Mouse (Mus musculus): ENCODE data around the gene Tmem248. TPM values are rescaled to one million over a fixed set of nuclear protein-coding genes. Genes with fewer than 3 reads are reported as not detected.

The Tmem248 gene
- total and polyA plus RNA-seq, 3 experiments = 72.1 to 82.9 (median 80.9) TPM

GRCm38 (mm10) chr5:130275509-130275908, 58.6 kb downstream of the Tmem248 start:
- TF ChIP-seq MEF2A (IDR thresholded peaks at IDR 0.05; ENCODE audit: borderline replicate concordance, low read depth, low read length) (no peak), MAFK (IDR thresholded peaks at IDR 0.05; ENCODE audit: insufficient replicate concordance, low read length) (no peak), CHD1 (IDR thresholded peaks at IDR 0.05; ENCODE audit: low read depth, low read length) (no peak), UBTF (IDR thresholded peaks at IDR 0.05; ENCODE audit: low read depth, low read length) (no peak), GABPA (IDR thresholded peaks at IDR 0.05; ENCODE audit: insufficient replicate concordance, low read depth, low read length) (no peak), HCFC1 (IDR thresholded peaks at IDR 0.05; ENCODE audit: low read depth, low read length) (no peak), MYC (IDR thresholded peaks at IDR 0.05; ENCODE audit: low read depth, low read length) (no peak), TCF12 (IDR thresholded peaks at IDR 0.05; ENCODE audit: low read depth, low read length) (no peak), SIN3A (IDR thresholded peaks at IDR 0.05; ENCODE audit: low read length) (no peak), BHLHE40 (IDR thresholded peaks at IDR 0.05; ENCODE audit: low read depth, low read length) (no peak), JUND (conservative IDR thresholded peaks at IDR 0.05; ENCODE audit: low read depth, low read length) (no peak), SMC3 (IDR thresholded peaks at IDR 0.05; ENCODE audit: low read depth, low read length) (peak; percentile 36), ZNF384 (IDR thresholded peaks at IDR 0.05; ENCODE audit: low read depth, low read length) (no peak), KAT2A (IDR thresholded peaks at IDR 0.05; ENCODE audit: insufficient replicate concordance, low read length) (no peak), TBP (conservative IDR thresholded peaks at IDR 0.05; ENCODE audit: low read depth, low read length) (no peak), RAD21 (IDR thresholded peaks at IDR 0.05; ENCODE audit: low read depth, low read length) (peak; percentile 49), ZC3H11A (IDR thresholded peaks at IDR 0.05; ENCODE audit: low read depth, low read length) (no peak), CTCF (conservative IDR thresholded peaks at IDR 0.05 in 1 of 2, IDR thresholded peaks at IDR 0.05 in 1 of 2; ENCODE audit: low read depth in 2 of 2, low read length in 2 of 2) (peak; percentile 68 to 77), POLR2A (IDR thresholded peaks at IDR 0.05; ENCODE audit: low read depth, low read length) (no peak), ZMIZ1 (IDR thresholded peaks at IDR 0.05; ENCODE audit: low read depth, low read length) (no peak), USF2 (conservative IDR thresholded peaks at IDR 0.05; ENCODE audit: low read depth, low read length) (no peak), RCOR1 (conservative IDR thresholded peaks at IDR 0.05; ENCODE audit: low read depth, low read length) (no peak), MAX (IDR thresholded peaks at IDR 0.05; ENCODE audit: low read length) (no peak), USF1 (IDR thresholded peaks at IDR 0.05; ENCODE audit: low read depth, low read length) (no peak), PAX5 (IDR thresholded peaks at IDR 0.05; ENCODE audit: low read length) (no peak), MAZ (IDR thresholded peaks at IDR 0.05; ENCODE audit: low read depth, low read length) (no peak), MXI1 (IDR thresholded peaks at IDR 0.05; ENCODE audit: low read depth, low read length) (no peak), ELF1 (IDR thresholded peaks at IDR 0.05; ENCODE audit: low read depth, low read length) (peak; percentile 67), ZKSCAN1 (IDR thresholded peaks at IDR 0.05; ENCODE audit: borderline replicate concordance, low read depth, low read length) (no peak)
- peak; percentile 58 for DNase-seq (ENCODE audit: extremely low read depth)
- dilution Hi-C loops (cut with MboI; ENCODE audit: extremely low pct_ligation_motif_present, extremely low pct_unique_long_range_greater_than_20kb, low sequenced_read_pairs) = no loop called here
- no peaks in the 10 kb centered on the region for H3K27me3 ChIP-seq (replicated peaks)
- peaks cover 61 to 92% of the 10 kb centered on the region in 2 experiments for H3K36me3 ChIP-seq (replicated peaks in 1 of 2; ENCODE audit: control insufficient read depth in 1 of 2, insufficient read depth in 1 of 2, low read length in 1 of 2)
- peaks cover 3% of the 10 kb centered on the region for H3K9me3 ChIP-seq (replicated peaks; ENCODE audit: low read length)
- H3K79me2 ChIP-seq (replicated peaks; ENCODE audit: control insufficient read depth, extremely low read depth, insufficient read depth, poor library complexity, severe bottlenecking) = no peaks in the 10 kb centered on the region
- H3K9ac ChIP-seq (ENCODE audit: insufficient read depth, low read depth) = no peak overlapping the region
- no peak overlapping the region for H3K4me2 ChIP-seq (ENCODE audit: insufficient read depth, low read depth, poor library complexity, severe bottlenecking)
- H3K27ac ChIP-seq (ENCODE audit: insufficient read depth, low read depth) = no peak overlapping the region
- in situ Hi-C loops (cut with MboI; ENCODE audit: low pct_ligation_motif_present, low pct_unique_long_range_greater_than_20kb, low sequenced_read_pairs) = no loop called here
- no peak overlapping the region for H3K4me3 ChIP-seq (replicated peaks in 1 of 3; ENCODE audit: low read depth in 2 of 3, low read length in 2 of 3, poor library complexity in 1 of 3)
- no peaks in the 10 kb centered on the region for H3K4me1 ChIP-seq (ENCODE audit: control insufficient read depth in 1 of 2, insufficient read depth in 2 of 2)

Measured in CH12.LX (cell line).